Mouse (Mus musculus): ENCODE results near the gene Rab3a. TPM values are rescaled to one million over a fixed set of nuclear protein-coding genes. Genes with fewer than 3 reads are reported as not detected.

Gene Rab3a
- polyA plus RNA-seq (2014; fragmentation: Illumina TruSeq; extraction: RNeasy Lipid Tissue Mini Kit (QIAGEN cat#74804); ENCODE audit: low read depth, low replicate concordance) = 0.56 TPM

GRCm38 (mm10) chr8:70754043-70754870 lies at the start of gene Rab3a:
Rab3a (plus strand) TSS chr8:70754679.

GRCm38 (mm10) chr8:70718297-70718696 lies 36.2 kb upstream of the Rab3a start, which contains the start of gene Gm3336:
Gm3336 (plus strand) TSS chr8:70718543.

GRCm38 (mm10) chr8:70723486-70724210 lies 30.8 kb upstream of the Rab3a start, which contains the start of gene Pde4c:
Pde4c (plus strand) TSS chr8:70723720.

GRCm38 (mm10) chr8:70760775-70761406 lies 6.4 kb downstream of the Rab3a start, which contains the start of gene Mpv17l2:
Mpv17l2 (minus strand) TSS chr8:70760946.

GRCm38 (mm10) chr8:70776496-70777444 lies 22.3 kb downstream of the Rab3a start, which contains the start of gene Pik3r2:
Pik3r2 (minus strand) TSS chr8:70776713.

GRCm38 (mm10) chr8:70804481-70805206 lies 50.2 kb downstream of the Rab3a start, which contains the start of gene Mast3:
Mast3 (minus strand) TSS chr8:70805054.

GRCm38 (mm10) chr8:70808239-70808638 lies 53.8 kb downstream of the Rab3a start, which contains the start of gene Il12rb1:
Il12rb1 (plus strand) TSS chr8:70808449.

Other genes starting within 250 kb of the Rab3a start
- 2.4 TPM for gene Rex1bd, start 247.9 kb upstream of the Rab3a start, polyA plus RNA-seq (2014; fragmentation: Illumina TruSeq; extraction: RNeasy Lipid Tissue Mini Kit (QIAGEN cat#74804); ENCODE audit: low read depth, low replicate concordance)
- 13.6 TPM for gene Uba52, start 243.9 kb upstream of the Rab3a start, polyA plus RNA-seq (2014; fragmentation: Illumina TruSeq; extraction: RNeasy Lipid Tissue Mini Kit (QIAGEN cat#74804); ENCODE audit: low read depth, low replicate concordance)
- 10.3 TPM for gene Fkbp8, start 227.0 kb upstream of the Rab3a start, polyA plus RNA-seq (2014; fragmentation: Illumina TruSeq; extraction: RNeasy Lipid Tissue Mini Kit (QIAGEN cat#74804); ENCODE audit: low read depth, low replicate concordance)
- 11.4 TPM for gene Kxd1, start 226.7 kb upstream of the Rab3a start, polyA plus RNA-seq (2014; fragmentation: Illumina TruSeq; extraction: RNeasy Lipid Tissue Mini Kit (QIAGEN cat#74804); ENCODE audit: low read depth, low replicate concordance)
- gene Ell, start 215.2 kb upstream of the Rab3a start, polyA plus RNA-seq (2014; fragmentation: Illumina TruSeq; extraction: RNeasy Lipid Tissue Mini Kit (QIAGEN cat#74804); ENCODE audit: low read depth, low replicate concordance) = 2.1 TPM
- gene Isyna1, start 160.3 kb upstream of the Rab3a start, polyA plus RNA-seq (2014; fragmentation: Illumina TruSeq; extraction: RNeasy Lipid Tissue Mini Kit (QIAGEN cat#74804); ENCODE audit: low read depth, low replicate concordance) = not detected
- gene Ssbp4, start 145.8 kb upstream of the Rab3a start, polyA plus RNA-seq (2014; fragmentation: Illumina TruSeq; extraction: RNeasy Lipid Tissue Mini Kit (QIAGEN cat#74804); ENCODE audit: low read depth, low replicate concordance) = not detected
- gene Lrrc25, start 138.5 kb upstream of the Rab3a start, polyA plus RNA-seq (2014; fragmentation: Illumina TruSeq; extraction: RNeasy Lipid Tissue Mini Kit (QIAGEN cat#74804); ENCODE audit: low read depth, low replicate concordance) = 0.85 TPM
- gene Gdf15, start 122.2 kb upstream of the Rab3a start, polyA plus RNA-seq (2014; fragmentation: Illumina TruSeq; extraction: RNeasy Lipid Tissue Mini Kit (QIAGEN cat#74804); ENCODE audit: low read depth, low replicate concordance) = not detected
- 17.3 TPM for gene Pgpep1, start 94.3 kb upstream of the Rab3a start, polyA plus RNA-seq (2014; fragmentation: Illumina TruSeq; extraction: RNeasy Lipid Tissue Mini Kit (QIAGEN cat#74804); ENCODE audit: low read depth, low replicate concordance)
- 0.61 TPM for gene Lsm4, start 81.4 kb upstream of the Rab3a start, polyA plus RNA-seq (2014; fragmentation: Illumina TruSeq; extraction: RNeasy Lipid Tissue Mini Kit (QIAGEN cat#74804); ENCODE audit: low read depth, low replicate concordance)
- 8.1 TPM for gene Jund, start 55.7 kb upstream of the Rab3a start, polyA plus RNA-seq (2014; fragmentation: Illumina TruSeq; extraction: RNeasy Lipid Tissue Mini Kit (QIAGEN cat#74804); ENCODE audit: low read depth, low replicate concordance)
- not detected for gene Iqcn, start 51.2 kb upstream of the Rab3a start, polyA plus RNA-seq (2014; fragmentation: Illumina TruSeq; extraction: RNeasy Lipid Tissue Mini Kit (QIAGEN cat#74804); ENCODE audit: low read depth, low replicate concordance)
- gene Gm3336, start 36.1 kb upstream of the Rab3a start, polyA plus RNA-seq (2014; fragmentation: Illumina TruSeq; extraction: RNeasy Lipid Tissue Mini Kit (QIAGEN cat#74804); ENCODE audit: low read depth, low replicate concordance) = not detected
- gene Pde4c, start 31.0 kb upstream of the Rab3a start, polyA plus RNA-seq (2014; fragmentation: Illumina TruSeq; extraction: RNeasy Lipid Tissue Mini Kit (QIAGEN cat#74804); ENCODE audit: low read depth, low replicate concordance) = 1.1 TPM
- 0.85 TPM for gene Mpv17l2, start 6.3 kb downstream of the Rab3a start, polyA plus RNA-seq (2014; fragmentation: Illumina TruSeq; extraction: RNeasy Lipid Tissue Mini Kit (QIAGEN cat#74804); ENCODE audit: low read depth, low replicate concordance)
- 0.93 TPM for gene Pik3r2, start 22.0 kb downstream of the Rab3a start, polyA plus RNA-seq (2014; fragmentation: Illumina TruSeq; extraction: RNeasy Lipid Tissue Mini Kit (QIAGEN cat#74804); ENCODE audit: low read depth, low replicate concordance)
- gene Mast3, start 50.4 kb downstream of the Rab3a start, polyA plus RNA-seq (2014; fragmentation: Illumina TruSeq; extraction: RNeasy Lipid Tissue Mini Kit (QIAGEN cat#74804); ENCODE audit: low read depth, low replicate concordance) = 2.1 TPM
- not detected for gene Il12rb1, start 53.8 kb downstream of the Rab3a start, polyA plus RNA-seq (2014; fragmentation: Illumina TruSeq; extraction: RNeasy Lipid Tissue Mini Kit (QIAGEN cat#74804); ENCODE audit: low read depth, low replicate concordance)
- gene Arrdc2, start 85.0 kb downstream of the Rab3a start, polyA plus RNA-seq (2014; fragmentation: Illumina TruSeq; extraction: RNeasy Lipid Tissue Mini Kit (QIAGEN cat#74804); ENCODE audit: low read depth, low replicate concordance) = 2.8 TPM
- 0.66 TPM for gene Kcnn1, start 108.6 kb downstream of the Rab3a start, polyA plus RNA-seq (2014; fragmentation: Illumina TruSeq; extraction: RNeasy Lipid Tissue Mini Kit (QIAGEN cat#74804); ENCODE audit: low read depth, low replicate concordance)
- gene Ccdc124, start 119.3 kb downstream of the Rab3a start, polyA plus RNA-seq (2014; fragmentation: Illumina TruSeq; extraction: RNeasy Lipid Tissue Mini Kit (QIAGEN cat#74804); ENCODE audit: low read depth, low replicate concordance) = 0.29 TPM
- not detected for gene Slc5a5, start 138.1 kb downstream of the Rab3a start, polyA plus RNA-seq (2014; fragmentation: Illumina TruSeq; extraction: RNeasy Lipid Tissue Mini Kit (QIAGEN cat#74804); ENCODE audit: low read depth, low replicate concordance)
- gene Rpl18a, start 142.7 kb downstream of the Rab3a start, polyA plus RNA-seq (2014; fragmentation: Illumina TruSeq; extraction: RNeasy Lipid Tissue Mini Kit (QIAGEN cat#74804); ENCODE audit: low read depth, low replicate concordance) = 58.9 TPM
- gene Map1s, start 151.3 kb downstream of the Rab3a start, polyA plus RNA-seq (2014; fragmentation: Illumina TruSeq; extraction: RNeasy Lipid Tissue Mini Kit (QIAGEN cat#74804); ENCODE audit: low read depth, low replicate concordance) = not detected

All from liver, adult 10 weeks (tissue).